20 mouse cellular contexts compared by ENCODE assay signal in genomic region chr11:3513291-3513690, GRCm38 (mm10). TPM values are rescaled to one million over a fixed set of nuclear protein-coding genes. Genes with fewer than 3 reads are reported as not detected.
A peak's percentile ranks its signal among the peaks of the same experiment; 100 is the strongest.
DNase-seq lines count a peak whose midpoint lies in the region; ATAC-seq and TF ChIP-seq lines count a peak whose summit lies in the region.
"Had no signal": no experiment of that assay in that cellular context is flagged by ENCODE, and none has a peak within 500 bp of the region (broad histone marks: within the 10 kb centered on the region; RNA-seq: fewer than 3 reads in every experiment).

No protein-coding gene starts in this region.

- peak; percentile 74 for DNase-seq in cerebellum, adult 11-12 months
- no peak for DNase-seq in cerebellum, adult 11 months
- DNase-seq in layer of hippocampus, adult 2 months (ENCODE audit: low spot score in 2 of 2), result no peak
- DNase-seq in layer of hippocampus, adult 8-10 months (ENCODE audit: low spot score in 2 of 2), result no peak
- peak; percentile 50 to 78 for DNase-seq in cerebellum, postnatal 36 days
- no peak for DNase-seq in c-Kit-positive CD71-positive TER-119-positive erythroid progenitor cells, embryonic 14.5 days (ENCODE audit: low spot score)
- DNase-seq: adrenal gland, adult 8-10 months; adrenal gland, postnatal 36 days; B cell, adult 2 months; gastrocnemius, postnatal 14 days; kidney, adult 8-10 months had no signal

- H3K27ac ChIP-seq in layer of hippocampus, adult 2 months, result peak overlapping the region; percentile 96; the same call in 1 of the 2 replicates
- H3K27ac ChIP-seq: embryonic facial prominence, embryonic 12.5 days; forebrain, embryonic 15.5 days; hindbrain, embryonic 15.5 days had no signal

- 0 out of 2 replicates have a peak, but pooled peaks have one; percentile 8 for TF ChIP-seq CTCF in layer of hippocampus, adult 2 months (conservative IDR thresholded peaks at IDR 0.05)

- ATAC-seq in monocyte, adult 5-6 weeks (replicated peaks; ENCODE audit: insufficient number of reproducible peaks, low FRiP score, low TSS enrichment, poor library complexity, severe bottlenecking), result no peak
- ATAC-seq: CD4-positive, CD25-positive, alpha-beta regulatory T cell, adult 4 months; intestine, embryonic 16.5 days had no signal

- no peak overlapping the region for H3K4me3 ChIP-seq in layer of hippocampus, adult 2 months

RNA-seq across cellular contexts. Expression of gene Selenom, which starts 1.2 kb away (rescaled TPM):
- 100 to 1,000 TPM; 199 to 202 TPM for total RNA-seq in layer of hippocampus, adult 2 months (2021)
- 100 to 1,000 TPM; 161 to 198 (median 177) TPM for total RNA-seq in layer of hippocampus, adult 8-10 months (2022)
- 3.0 to 22.8 TPM (median 7.5 TPM) in 3 replicates for total RNA-seq in monocyte, adult 5-6 weeks (2017)
- total RNA-seq: G1E had no signal

RNA-seq across cellular contexts. Expression of gene Inpp5j, which starts 8.7 kb away (rescaled TPM):
- 10 to 100 TPM; 87.1 to 97.1 TPM for total RNA-seq in layer of hippocampus, adult 2 months (2021)
- 10 to 100 TPM; 67.5 to 75.8 (median 73.6) TPM for total RNA-seq in layer of hippocampus, adult 8-10 months (2022)
- total RNA-seq in monocyte, adult 5-6 weeks (2017), result 0.68 to 5.5 TPM (median 2.3 TPM) in 3 replicates

RNA-seq across cellular contexts. Expression of gene Pla2g3, which starts 25.2 kb away (rescaled TPM):
- total RNA-seq in layer of hippocampus, adult 2 months (2021), result 1 to 10 TPM; 2.1 to 2.3 TPM
- total RNA-seq in layer of hippocampus, adult 8-10 months (2022), result 1 to 10 TPM in 3 of 4 experiments, under 1 TPM in 1; 0.99 to 1.7 (median 1.5) TPM
- total RNA-seq in monocyte, adult 5-6 weeks (2017), result 0.29 to 3.8 TPM in 2 of 3 replicates, not detected in the other
- total RNA-seq: gastrocnemius, adult 18-20 months; heart, postnatal 25 days had no signal

RNA-seq across cellular contexts. Expression of gene Smtn, which starts 27.1 kb away (rescaled TPM):
- 10 to 100 TPM in 1 of 2 experiments, 1 to 10 TPM in 1; 7.4 to 10.3 TPM for total RNA-seq in layer of hippocampus, adult 2 months (2021)
- 10 to 100 TPM in 1 of 4 experiments, 1 to 10 TPM in 3; 6.4 to 12.1 (median 8.3) TPM for total RNA-seq in layer of hippocampus, adult 8-10 months (2022)
- total RNA-seq in monocyte, adult 5-6 weeks (2017), result 1.4 to 6.2 TPM (median 2.6 TPM) in 3 replicates
- total RNA-seq: G1E had no signal

Comparison
In these comparisons a context has a peak if more than half of its experiments do, and no peak if none do; other contexts are left out.
1. DNase-seq: peak in cerebellum, adult 11-12 months (single experiment) and cerebellum, postnatal 36 days (2 of 2); none in cerebellum, adult 11 months (single experiment), layer of hippocampus, adult 2 months (0 of 2), layer of hippocampus, adult 8-10 months (0 of 2) and c-Kit-positive CD71-positive TER-119-positive erythroid progenitor cells, embryonic 14.5 days (single experiment).
2. RNA of gene Inpp5j, which starts 8.7 kb away (total RNA-seq): 87.1 to 97.1 TPM in layer of hippocampus, adult 2 months and 67.5 to 75.8 TPM in layer of hippocampus, adult 8-10 months; 0.68 to 5.5 TPM in monocyte, adult 5-6 weeks; every median in the first group is over 10 times any median in the second.